Mouse (Mus musculus): ENCODE results near the gene Slc25a18. TPM values are rescaled to one million over a fixed set of nuclear protein-coding genes. Genes with fewer than 3 reads are reported as not detected.

The Slc25a18 gene
- total RNA-seq, 2 experiments from 2014 or later: 57.4 to 61.9 TPM

- Histone ChIP-seq H3K27ac (no peak overlapping the region), H3K4me3 (no peak overlapping the region)
- no peak for DNase-seq (ENCODE audit: low spot score in 2 of 2)
- TF ChIP-seq CTCF (conservative IDR thresholded peaks at IDR 0.05): no peak
These were observed 61.5 kb downstream of the Slc25a18 start for GRCm38 (mm10) chr6:120834766-120835321.

GRCm38 (mm10) chr6:120835474-120836374, 62.3 kb downstream of the Slc25a18 start, which contains the start of gene Bcl2l13:
Gene Bcl2l13 (plus strand): TSS chr6:120836212.
- H3K4me3 ChIP-seq: peak within 1 kb of the TSS; percentile 100
- peak within 1 kb of the TSS; percentile 100 for H3K27ac ChIP-seq
- TF ChIP-seq CTCF (conservative IDR thresholded peaks at IDR 0.05): peak; percentile 68
- DNase-seq (ENCODE audit: low spot score in 2 of 2): peak; percentile 88 to 95

GRCm38 (mm10) chr6:120836389-120837151, 63.2 kb downstream of the Slc25a18 start:
- peak overlapping the region; percentile 100 for H3K4me3 ChIP-seq
- TF ChIP-seq CTCF (conservative IDR thresholded peaks at IDR 0.05): no peak
- DNase-seq (ENCODE audit: low spot score in 2 of 2): peak in 1 of 2 experiments; percentile 25

GRCm38 (mm10) chr6:120837152-120837530, 63.8 kb downstream of the Slc25a18 start:
- H3K4me3 ChIP-seq: peak overlapping the region; percentile 100; the same call in 1 of the 2 replicates

More at GRCm38 (mm10) chr6:120836389-120837151, 63.2 kb downstream of the Slc25a18 start:
- H3K27ac ChIP-seq: peak overlapping the region; percentile 100

GRCm38 (mm10) chr6:120840258-120840657, 66.9 kb downstream of the Slc25a18 start:
- TF ChIP-seq CTCF (conservative IDR thresholded peaks at IDR 0.05): no peak
- H3K27ac ChIP-seq: no peak overlapping the region
- no peak overlapping the region for H3K4me3 ChIP-seq

More at GRCm38 (mm10) chr6:120837152-120837530, 63.8 kb downstream of the Slc25a18 start:
- no peak for TF ChIP-seq CTCF (conservative IDR thresholded peaks at IDR 0.05)
- no peak for DNase-seq (ENCODE audit: low spot score in 2 of 2)
- 0 out of 2 replicates have a peak overlapping the region, but pooled peaks have one; percentile 32 for H3K27ac ChIP-seq

GRCm38 (mm10) chr6:120841754-120842153, 68.4 kb downstream of the Slc25a18 start:
- no peak for DNase-seq (ENCODE audit: low spot score in 2 of 2)
- Histone ChIP-seq H3K27ac (peak overlapping the region; percentile 58; the same call in 1 of the 2 replicates), H3K4me3 (no peak overlapping the region)
- no peak for TF ChIP-seq CTCF (conservative IDR thresholded peaks at IDR 0.05)

More at GRCm38 (mm10) chr6:120840258-120840657, 66.9 kb downstream of the Slc25a18 start:
- DNase-seq (ENCODE audit: low spot score in 2 of 2): no peak

Small RNA genes within 50 kb of the gene (microRNA-seq; reads per million reads assigned to microRNA genes)
- gene Gm25193: 0 reads per million in 2 experiments

Other genes with a start within 250 kb of the Slc25a18 start
- gene Hdhd5, start 242.3 kb upstream of the Slc25a18 start, total RNA-seq (2021): 10 to 100 TPM; 32.3 to 40.2 TPM
- 10 to 100 TPM; 10.0 to 11.8 TPM for gene Cecr2, start 107.2 kb upstream of the Slc25a18 start, total RNA-seq (2021)
- gene Atp6v1e1, start 49.2 kb downstream of the Slc25a18 start, total RNA-seq (2021): 100 to 1,000 TPM; 467 to 509 TPM
- gene Bcl2l13, start 62.6 kb downstream of the Slc25a18 start, total RNA-seq (2021): 10 to 100 TPM; 36.8 to 47.3 TPM
- 10 to 100 TPM; 15.3 to 15.5 TPM for gene Bid, start 143.3 kb downstream of the Slc25a18 start, total RNA-seq (2021)